Mouse (Mus musculus): ENCODE results near the gene Tmem108. TPM values are rescaled to one million over a fixed set of nuclear protein-coding genes. Genes with fewer than 3 reads are reported as not detected.
"Not testable (repeated sequence)": the region's sequence is repeated elsewhere in the genome, so short reads cannot be mapped to it uniquely, and the experiment has no call there.

Gene Tmem108
- polyA plus RNA-seq, 1 experiment: not detected

GRCm38 (mm10) chr9:103678531-103679060, 83.0 kb downstream of the Tmem108 start:
- Histone ChIP-seq H3K4me3 (ENCODE audit: insufficient read depth, low read depth, low read length) (no peak overlapping the region), H3K4me1 (ENCODE audit: control insufficient read depth, insufficient read depth, insufficient read length, low read length) (no peaks in the 10 kb centered on the region), H3K27ac (replicated peaks; ENCODE audit: low read depth, low read length) (no peak overlapping the region)

GRCm38 (mm10) chr9:103677811-103678210, 83.8 kb downstream of the Tmem108 start:
- H3K4me3 ChIP-seq (ENCODE audit: insufficient read depth, low read depth, low read length): no peak overlapping the region
- H3K27ac ChIP-seq (replicated peaks; ENCODE audit: low read depth, low read length): no peak overlapping the region
- H3K4me1 ChIP-seq (ENCODE audit: control insufficient read depth, insufficient read depth, insufficient read length, low read length): no peaks in the 10 kb centered on the region

- H3K4me3 ChIP-seq (ENCODE audit: insufficient read depth, low read depth, low read length): no peak overlapping the region
- no peak overlapping the region for H3K27ac ChIP-seq (replicated peaks; ENCODE audit: low read depth, low read length)
- H3K4me1 ChIP-seq (ENCODE audit: control insufficient read depth, insufficient read depth, insufficient read length, low read length): no peaks in the 10 kb centered on the region
These were observed 85.7 kb downstream of the Tmem108 start for GRCm38 (mm10) chr9:103675721-103676480.

GRCm38 (mm10) chr9:103672881-103673280, 88.8 kb downstream of the Tmem108 start:
- Histone ChIP-seq H3K4me1 (ENCODE audit: control insufficient read depth, insufficient read depth, insufficient read length, low read length) (no peaks in the 10 kb centered on the region), H3K27ac (replicated peaks; ENCODE audit: low read depth, low read length) (no peak overlapping the region)

GRCm38 (mm10) chr9:103670592-103671113, 91.0 kb downstream of the Tmem108 start:
- not testable (repeated sequence) for H3K4me3 ChIP-seq (ENCODE audit: insufficient read depth, low read depth, low read length)

More at GRCm38 (mm10) chr9:103672881-103673280, 88.8 kb downstream of the Tmem108 start:
- H3K4me3 ChIP-seq (ENCODE audit: insufficient read depth, low read depth, low read length): no peak overlapping the region

GRCm38 (mm10) chr9:103668830-103669229, 92.8 kb downstream of the Tmem108 start:
- Histone ChIP-seq H3K4me3 (ENCODE audit: insufficient read depth, low read depth, low read length) (no peak overlapping the region), H3K27ac (replicated peaks; ENCODE audit: low read depth, low read length) (no peak overlapping the region), H3K4me1 (ENCODE audit: control insufficient read depth, insufficient read depth, insufficient read length, low read length) (no peaks in the 10 kb centered on the region)

More at GRCm38 (mm10) chr9:103670592-103671113, 91.0 kb downstream of the Tmem108 start:
- not testable (repeated sequence) for H3K27ac ChIP-seq (replicated peaks; ENCODE audit: low read depth, low read length); H3K4me1 ChIP-seq (ENCODE audit: control insufficient read depth, insufficient read depth, insufficient read length, low read length)

DNA sequence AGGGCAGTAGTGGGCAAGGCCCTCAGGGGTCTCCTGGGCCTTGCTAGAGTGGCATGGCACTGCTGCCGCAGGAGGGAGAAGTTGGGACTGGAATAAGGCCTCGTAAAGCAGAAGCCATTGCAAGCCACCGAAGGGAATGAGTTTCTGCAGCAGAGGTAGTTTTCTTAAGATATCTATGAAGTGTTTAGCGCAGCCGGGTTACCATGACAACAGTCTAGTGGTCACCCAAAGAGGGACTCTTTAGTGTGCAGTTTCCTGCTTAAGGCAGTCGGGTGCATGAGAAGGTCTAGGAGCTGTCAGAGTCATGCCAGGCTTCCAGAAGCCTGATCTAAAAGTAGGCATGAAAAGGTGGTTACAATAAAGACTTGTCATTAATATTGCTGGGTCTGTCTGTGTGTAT, 95.8 kb downstream of the Tmem108 start:
- Histone ChIP-seq H3K27ac (replicated peaks; ENCODE audit: low read depth, low read length) (no peak overlapping the region), H3K4me3 (ENCODE audit: insufficient read depth, low read depth, low read length) (no peak overlapping the region), H3K4me1 (ENCODE audit: control insufficient read depth, insufficient read depth, insufficient read length, low read length) (no peaks in the 10 kb centered on the region)

GRCm38 (mm10) chr9:103664151-103664550, 97.5 kb downstream of the Tmem108 start:
- H3K4me1 ChIP-seq (ENCODE audit: control insufficient read depth, insufficient read depth, insufficient read length, low read length): no peaks in the 10 kb centered on the region
- no peak overlapping the region for H3K4me3 ChIP-seq (ENCODE audit: insufficient read depth, low read depth, low read length)
- no peak overlapping the region for H3K27ac ChIP-seq (replicated peaks; ENCODE audit: low read depth, low read length)

GRCm38 (mm10) chr9:103661873-103662272, 99.8 kb downstream of the Tmem108 start:
- Histone ChIP-seq H3K4me3 (ENCODE audit: insufficient read depth, low read depth, low read length) (no peak overlapping the region), H3K4me1 (ENCODE audit: control insufficient read depth, insufficient read depth, insufficient read length, low read length) (no peaks in the 10 kb centered on the region)

GRCm38 (mm10) chr9:103657981-103658380, 103.7 kb downstream of the Tmem108 start:
- Histone ChIP-seq H3K4me3 (ENCODE audit: insufficient read depth, low read depth, low read length) (no peak overlapping the region), H3K27ac (replicated peaks; ENCODE audit: low read depth, low read length) (no peak overlapping the region), H3K4me1 (ENCODE audit: control insufficient read depth, insufficient read depth, insufficient read length, low read length) (no peaks in the 10 kb centered on the region)

More at GRCm38 (mm10) chr9:103661873-103662272, 99.8 kb downstream of the Tmem108 start:
- H3K27ac ChIP-seq (replicated peaks; ENCODE audit: low read depth, low read length): no peak overlapping the region

- H3K27ac ChIP-seq (replicated peaks; ENCODE audit: low read depth, low read length): no peak overlapping the region
These were observed 104.3 kb downstream of the Tmem108 start for GRCm38 (mm10) chr9:103657183-103657975.

DNA sequence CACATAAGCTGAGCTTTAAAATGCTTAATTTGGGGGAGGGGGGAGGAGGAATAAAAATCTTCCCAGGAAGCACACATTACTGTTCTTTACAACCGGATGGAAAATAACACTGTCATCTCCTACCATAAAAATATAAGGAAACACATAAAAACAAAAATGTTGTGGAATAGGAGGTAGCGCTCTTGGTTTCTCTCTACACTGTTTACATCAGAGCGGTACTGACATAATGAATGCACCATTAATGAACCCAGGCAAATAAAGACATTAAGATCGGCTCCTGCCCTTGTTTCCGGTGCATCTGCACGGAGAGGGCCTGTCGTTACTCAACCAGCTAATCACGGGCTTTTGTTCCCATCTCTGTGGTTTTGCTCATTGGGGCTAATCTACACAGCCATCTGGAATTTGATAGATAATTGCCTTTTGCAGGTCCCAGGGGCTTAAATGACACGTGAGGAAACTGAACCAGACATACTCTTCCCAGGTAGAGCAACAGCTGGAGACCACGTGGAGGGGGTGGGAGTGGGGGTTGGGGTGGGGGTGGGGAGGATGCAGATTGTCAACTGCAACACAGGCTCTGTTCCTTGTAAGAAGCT, 107.5 kb downstream of the Tmem108 start:
- Histone ChIP-seq H3K27ac (replicated peaks; ENCODE audit: low read depth, low read length) (no peak overlapping the region), H3K4me1 (ENCODE audit: control insufficient read depth, insufficient read depth, insufficient read length, low read length) (no peaks in the 10 kb centered on the region)

More at GRCm38 (mm10) chr9:103657183-103657975, 104.3 kb downstream of the Tmem108 start:
- H3K4me1 ChIP-seq (ENCODE audit: control insufficient read depth, insufficient read depth, insufficient read length, low read length): no peaks in the 10 kb centered on the region
- H3K4me3 ChIP-seq (ENCODE audit: insufficient read depth, low read depth, low read length): no peak overlapping the region

DNA sequence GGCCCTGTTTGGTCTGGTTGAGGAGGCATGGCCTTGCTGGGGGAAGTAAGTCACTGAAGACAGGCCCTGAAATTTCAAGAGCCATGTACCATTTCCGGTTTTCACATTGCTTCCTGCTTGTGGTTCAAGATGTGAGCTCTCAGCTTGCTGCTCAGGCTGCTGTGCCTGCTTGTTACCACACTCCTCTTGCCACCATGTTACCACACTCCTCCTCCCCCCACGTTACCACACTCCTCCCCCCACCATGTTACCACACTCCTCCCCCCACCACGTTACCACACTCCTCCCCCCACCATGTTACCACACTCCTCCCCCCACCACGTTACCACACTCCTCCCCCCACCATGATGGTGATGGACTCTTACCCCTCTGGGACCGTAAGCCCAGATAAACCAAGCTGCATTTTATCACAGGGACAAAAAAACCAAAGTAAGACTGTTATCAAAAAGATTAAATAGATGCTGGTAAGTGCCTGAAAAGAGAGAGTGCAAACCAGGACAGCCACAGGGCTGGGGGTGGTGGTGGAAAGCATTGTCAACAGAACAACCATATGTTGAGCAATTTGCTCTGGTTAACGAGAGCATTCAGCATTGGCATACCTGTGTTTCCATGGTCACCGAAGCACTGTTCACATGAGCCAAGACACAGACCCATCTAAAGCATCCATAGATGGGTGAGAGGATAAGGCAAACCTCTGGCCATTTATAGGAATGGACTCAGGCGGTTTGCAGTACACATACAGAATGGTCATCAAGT, 109.3 kb downstream of the Tmem108 start:
- H3K27ac ChIP-seq (replicated peaks; ENCODE audit: low read depth, low read length): no peak overlapping the region
- no peaks in the 10 kb centered on the region for H3K4me1 ChIP-seq (ENCODE audit: control insufficient read depth, insufficient read depth, insufficient read length, low read length)
- H3K4me3 ChIP-seq (ENCODE audit: insufficient read depth, low read depth, low read length): no peak overlapping the region

More for the DNA sequence above, 107.5 kb downstream of the Tmem108 start:
- H3K4me3 ChIP-seq (ENCODE audit: insufficient read depth, low read depth, low read length): no peak overlapping the region

GRCm38 (mm10) chr9:103646605-103647004, 115.0 kb downstream of the Tmem108 start:
- no peak overlapping the region for H3K4me3 ChIP-seq (ENCODE audit: insufficient read depth, low read depth, low read length)
- H3K27ac ChIP-seq (replicated peaks; ENCODE audit: low read depth, low read length): no peak overlapping the region

More at GRCm38 (mm10) chr9:103646605-103647004, 115.0 kb downstream of the Tmem108 start:
- no peaks in the 10 kb centered on the region for H3K4me1 ChIP-seq (ENCODE audit: control insufficient read depth, insufficient read depth, insufficient read length, low read length)
